Mouse (Mus musculus) layer of hippocampus, adult 6 months (tissue): ENCODE measurements around the gene Gm13889. TPM values are rescaled to one million over a fixed set of nuclear protein-coding genes. Genes with fewer than 3 reads are reported as not detected.

Experiments
- long read RNA-seq, 2 experiments: library from polyadenylated mRNA; unstranded; transcript quantifications; one replicate each; pipeline ENCODE4 v2.0.0; 2019 to 2020
- polyA plus RNA-seq: library from polyadenylated mRNA; unstranded; fragments of <200 nt; fragmentation: Nextera tagmentation; gene quantifications from 2 replicates; pipeline ENCODE4 v1.2.3, GENCODE M21; 2021

The Gm13889 gene
- polyA plus RNA-seq = 8.6 and 9.1 TPM in 2 replicates
- long read RNA-seq, experiment 1, transcript Gm13889-201 (1 exons, 1,386 nt) = major isoform, 9 of 9 reads
- long read RNA-seq, experiment 1, partial matches to known transcripts = 0 of 9 reads
- long read RNA-seq, experiment 1, other reads (novel, unspliced or antisense) = 0 of 9 reads
- long read RNA-seq, experiment 2 = 0 reads

DNA sequence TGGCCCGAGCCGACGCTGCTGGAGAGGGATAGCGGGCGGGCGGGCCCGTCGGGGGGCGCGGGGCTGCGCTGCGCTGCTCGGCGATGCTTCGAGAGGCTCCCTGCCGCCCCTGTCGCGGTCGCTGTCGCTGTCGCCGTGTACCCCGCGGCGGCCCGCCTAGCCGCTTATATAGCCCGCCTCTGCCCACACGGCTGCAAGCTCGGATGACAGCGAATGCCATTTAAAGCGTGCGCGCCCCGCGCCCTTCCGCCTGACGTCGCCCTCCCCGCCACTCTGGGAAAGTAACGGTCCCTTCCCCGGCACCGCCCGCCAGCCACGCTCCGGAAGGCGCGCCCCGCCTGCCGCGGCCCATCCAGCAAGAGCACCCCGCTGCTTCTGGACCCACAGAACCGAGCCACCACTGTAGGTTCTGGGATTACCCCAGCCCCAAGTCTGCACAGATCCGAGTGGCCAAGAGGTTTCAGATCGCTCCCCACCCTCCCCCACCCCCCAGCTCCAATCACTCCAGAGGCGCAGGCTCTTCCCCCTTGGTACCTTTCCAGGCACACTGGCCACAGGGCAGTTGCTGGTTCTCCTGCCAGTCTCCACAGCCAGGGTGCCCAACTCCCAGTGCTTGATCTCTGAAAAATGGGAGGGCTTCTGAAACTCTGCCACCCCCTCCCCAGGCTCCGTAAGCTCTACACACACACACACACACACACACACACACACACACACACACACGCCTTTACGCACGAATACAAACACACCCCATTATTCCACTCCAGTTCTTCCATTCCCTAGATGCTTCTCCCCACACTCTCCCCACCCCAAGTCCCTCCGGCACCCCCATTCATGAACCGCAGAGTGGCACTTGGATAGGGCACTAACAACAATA is at the start of gene Gm13889:
Gene Gm13889, minus strand, starts transcription at position 294 of the 877 bp plus-strand sequence.

GRCm38 (mm10) chr2:93996254-93996653 is 39.3 kb upstream of the Gm13889 start, which contains the start of gene Gm27027:
TSS of gene Gm27027 (minus strand) at chr2:93996354.

Other genes starting within 250 kb of the Gm13889 start
- gene Ext2, start 134.6 kb downstream of the Gm13889 start, polyA plus RNA-seq = 39.6 and 41.2 TPM in 2 replicates
- 2.0 and 2.1 TPM in 2 replicates for gene Accs, start 107.3 kb downstream of the Gm13889 start, polyA plus RNA-seq
- not detected in 2 replicates for gene Accsl, start 88.0 kb downstream of the Gm13889 start, polyA plus RNA-seq
- gene Gm27027, start 39.2 kb upstream of the Gm13889 start, polyA plus RNA-seq = not detected in 2 replicates
- 21.9 and 22.8 TPM in 2 replicates for gene Alkbh3, start 53.6 kb upstream of the Gm13889 start, polyA plus RNA-seq
- gene Hsd17b12, start 200.8 kb upstream of the Gm13889 start, polyA plus RNA-seq = 47.4 and 58.4 TPM in 2 replicates